Comparison of ENCODE assay signal across 8 mouse cellular contexts in genomic region chr2:29965250-29965843, GRCm38 (mm10). TPM values are rescaled to one million over a fixed set of nuclear protein-coding genes. Genes with fewer than 3 reads are reported as not detected.
A peak's percentile ranks its signal among the peaks of the same experiment; 100 is the strongest.
DNase-seq lines count a peak whose midpoint lies in the region; ATAC-seq and TF ChIP-seq lines count a peak whose summit lies in the region.

Gene Sptan1, plus strand, starts transcription at chr2:29965560.

- peaks cover 11% of the 10 kb centered on the region for H3K79me2 ChIP-seq in liver, adult 2 months (ENCODE audit: control insufficient read depth, insufficient read depth, low read length)
- H3K79me2 ChIP-seq in myocyte (ENCODE audit: control insufficient read depth, insufficient read depth) = peaks cover 46% of the 10 kb centered on the region

- H3K27ac ChIP-seq in heart, embryonic 11.5 days (ENCODE audit: low read depth, low read length) = peak within 1 kb of the TSS; percentile 93
- H3K27ac ChIP-seq in kidney, embryonic 16.5 days (ENCODE audit: low read length) = peak within 1 kb of the TSS; percentile 91
- peak within 1 kb of the TSS; percentile 97 for H3K27ac ChIP-seq in liver, adult 2 months (replicated peaks; ENCODE audit: insufficient read depth, low read depth, low read length)

- H3K9ac ChIP-seq in heart, embryonic 11.5 days (ENCODE audit: low read depth, low read length) = peak within 1 kb of the TSS; percentile 99
- H3K9ac ChIP-seq in kidney, embryonic 16.5 days (replicated peaks; ENCODE audit: low read length) = peak within 1 kb of the TSS; percentile 99
- peak within 1 kb of the TSS; percentile 100 for H3K9ac ChIP-seq in liver, adult 2 months (ENCODE audit: low read depth, low read length)

- ATAC-seq in erythroblast, adult 5-6 weeks (replicated peaks; ENCODE audit: low FRiP score, poor library complexity, severe bottlenecking) = peak; percentile 98
- ATAC-seq in heart, embryonic 11.5 days (replicated peaks; ENCODE audit: insufficient number of reproducible peaks, low FRiP score, low TSS enrichment) = peak; percentile 96
- ATAC-seq in kidney, embryonic 16.5 days (ENCODE audit: low FRiP score, low TSS enrichment) = peak; percentile 99

- peak; percentile 93 for DNase-seq in B cell, adult 2 months
- DNase-seq in brain, adult 2 months (ENCODE audit: low read depth, low spot score) = peak; percentile 99
- DNase-seq in liver, adult 2 months (ENCODE audit: extremely low read depth, low read depth, low spot score) = peak; percentile 76
- peak; percentile 96 for DNase-seq in splenic B cell, adult 2 months (ENCODE audit: low read depth, low spot score)

- H3K9me3 ChIP-seq in heart, embryonic 11.5 days (replicated peaks; ENCODE audit: control insufficient read depth, low read length) = no peaks in the 10 kb centered on the region
- H3K9me3 ChIP-seq in kidney, embryonic 16.5 days (ENCODE audit: low read length) = no peaks in the 10 kb centered on the region

- peak within 1 kb of the TSS; percentile 78 for H3K4me2 ChIP-seq in heart, embryonic 11.5 days
- H3K4me2 ChIP-seq in kidney, embryonic 16.5 days (replicated peaks; ENCODE audit: low read depth, low read length) = peak within 1 kb of the TSS; percentile 70
- H3K4me2 ChIP-seq in myocyte (ENCODE audit: low read depth) = peak within 1 kb of the TSS; percentile 95

- peak within 1 kb of the TSS; percentile 96 for H3K4me3 ChIP-seq in heart, embryonic 11.5 days (ENCODE audit: low read depth, low read length)
- peak within 1 kb of the TSS; percentile 94 for H3K4me3 ChIP-seq in kidney, embryonic 16.5 days (ENCODE audit: low read length)
- peak within 1 kb of the TSS; percentile 99 for H3K4me3 ChIP-seq in liver, adult 2 months (ENCODE audit: insufficient read depth, low read depth, low read length)
- H3K4me3 ChIP-seq in myocyte = peak within 1 kb of the TSS; percentile 55

- 0% methylated on average over 74 of the region's 82 CpGs for WGBS in heart, embryonic 11.5 days (ENCODE audit: insufficient replicate concordance)
- 0% methylated on average over 63 of the region's 82 CpGs for WGBS in kidney, embryonic 16.5 days
- under 1% methylated on average over 82 of the region's 82 CpGs for WGBS in liver, adult 2 months

- H3ac ChIP-seq in myocyte (ENCODE audit: control insufficient read depth, insufficient read length) = peak within 1 kb of the TSS; percentile 70

- H3K4me1 ChIP-seq in heart, embryonic 11.5 days (ENCODE audit: control insufficient read depth, insufficient read depth, low read length) = peaks cover 31% of the 10 kb centered on the region
- peaks cover 37% of the 10 kb centered on the region for H3K4me1 ChIP-seq in kidney, embryonic 16.5 days (ENCODE audit: insufficient read depth, low read length)
- peaks cover 17% of the 10 kb centered on the region for H3K4me1 ChIP-seq in liver, adult 2 months (ENCODE audit: control insufficient read depth, insufficient read depth, low read length)

- TF ChIP-seq CTCF in liver, adult 2 months (IDR thresholded peaks at IDR 0.05; ENCODE audit: low read depth, low read length) = no peak

- no peaks in the 10 kb centered on the region; the same call in 1 of the 2 replicates for H3K36me3 ChIP-seq in heart, embryonic 11.5 days (ENCODE audit: control insufficient read depth, insufficient read depth, low read length)
- peaks cover 10% of the 10 kb centered on the region for H3K36me3 ChIP-seq in kidney, embryonic 16.5 days (ENCODE audit: insufficient read depth, low read length)
- H3K36me3 ChIP-seq in liver, adult 2 months (ENCODE audit: control insufficient read depth, insufficient read depth, low read length) = peaks cover 3% of the 10 kb centered on the region; the same call in 1 of the 2 replicates
- no peaks in the 10 kb centered on the region for H3K36me3 ChIP-seq in myocyte (ENCODE audit: control insufficient read depth, insufficient read depth)
- no peaks in the 10 kb centered on the region for H3K36me3 ChIP-seq in splenic B cell, adult 2 months (ENCODE audit: control insufficient read depth, insufficient read depth, low read length, poor library complexity, severe bottlenecking)

- TF ChIP-seq POLR2A in liver, adult 2 months (IDR thresholded peaks at IDR 0.05; ENCODE audit: extremely low read depth, insufficient read depth, low read length) = peak; percentile 99
- TF ChIP-seq POLR2A in myocyte (IDR thresholded peaks at IDR 0.05; ENCODE audit: insufficient read length, low read depth) = peak; percentile 91

- H3K27me3 ChIP-seq in heart, embryonic 11.5 days (ENCODE audit: control insufficient read depth, insufficient read depth, low read length) = no peaks in the 10 kb centered on the region
- no peaks in the 10 kb centered on the region for H3K27me3 ChIP-seq in kidney, embryonic 16.5 days (ENCODE audit: insufficient read depth, low read length)
- no peaks in the 10 kb centered on the region for H3K27me3 ChIP-seq in liver, adult 2 months (ENCODE audit: control insufficient read depth, insufficient read depth, low read length)
- H3K27me3 ChIP-seq in myocyte (ENCODE audit: control insufficient read depth, insufficient read depth, insufficient read length) = no peaks in the 10 kb centered on the region
- no peaks in the 10 kb centered on the region for H3K27me3 ChIP-seq in splenic B cell, adult 2 months (ENCODE audit: control insufficient read depth, insufficient read depth, low read length, poor library complexity, severe bottlenecking)

TF ChIP-seq in myocyte, 11 proteins besides CTCF, POLR2A, EP300 and RAD21:
- peak; percentile 95 for TF ChIP-seq POLR2AphosphoS2 (IDR thresholded peaks at IDR 0.05; ENCODE audit: insufficient read length, low read depth)
- TF ChIP-seq E2F4 (IDR thresholded peaks at IDR 0.05; ENCODE audit: insufficient read depth) = no peak
- peak; percentile 12 for TF ChIP-seq REST (IDR thresholded peaks at IDR 0.05; ENCODE audit: insufficient read depth, insufficient read length)
- no peak for TF ChIP-seq TCF3 (IDR thresholded peaks at IDR 0.05; ENCODE audit: insufficient read length, low read depth)
- TF ChIP-seq MYOD1 (IDR thresholded peaks at IDR 0.05; ENCODE audit: control insufficient read depth in 1 of 3, insufficient read length in 2 of 3, low read depth in 2 of 3) = peak in 1 of 3 experiments; percentile 50
- TF ChIP-seq MYOG (IDR thresholded peaks at IDR 0.05; ENCODE audit: control insufficient read depth in 1 of 3, insufficient read depth in 1 of 3, insufficient read length in 2 of 3, low read depth in 2 of 3) = peak in 2 of 3 experiments; percentile 25 to 78

RNA-seq across cellular contexts. Expression of gene Sptan1, which starts in this region (rescaled TPM):
- total RNA-seq in erythroblast, adult 5-6 weeks (2015; ENCODE audit: low replicate concordance) = 16.5 TPM in 2 replicates
- 18.1 and 21.6 TPM in 2 replicates for total RNA-seq in erythroblast, adult 5-6 weeks (2017; ENCODE audit: low replicate concordance)
- 154 and 157 TPM in 2 replicates for polyA plus RNA-seq in heart, embryonic 11.5 days (2014; fragmentation: Nextera tagmentation; extraction: Ambion mirVana)
- 102 and 109 TPM in 2 replicates for polyA plus RNA-seq in kidney, embryonic 16.5 days (2015; fragmentation: Nextera tagmentation; extraction: Ambion mirVana)
- total RNA-seq in liver, adult 2 months (2014; rRNA removed) = 89.0 and 98.6 TPM in 2 replicates
- polyA plus RNA-seq in liver, adult 2 months (2012; rRNA removed) = 61.4 and 71.3 TPM in 2 replicates
- polyA plus RNA-seq in myocyte (2012; fragmentation: generic; extraction: Trizol) = 167 TPM

Comparison
In these comparisons a context has a peak if more than half of its experiments do, and no peak if none do; other contexts are left out.
1. Peak in every context shown above with its lines: DNase-seq, ATAC-seq, H3K4me3 ChIP-seq and H3K27ac ChIP-seq.